Mouse (Mus musculus) hindlimb bud, embryonic 11.5 days (tissue): ENCODE results near the gene Arhgdia.
A peak's percentile ranks its signal among the peaks of the same experiment; 100 is the strongest.
"Not testable (repeated sequence)": the region's sequence is repeated elsewhere in the genome, so short reads cannot be mapped to it uniquely, and the experiment has no call there.

Experiments
- DNase-seq: peaks from one replicate; pipeline ENCODE4 v3.0.0-alpha.2; 2012; ENCODE audit warnings: low read depth, low spot score; ENCODE audit errors: extremely low spot score

The Arhgdia gene

DNA sequence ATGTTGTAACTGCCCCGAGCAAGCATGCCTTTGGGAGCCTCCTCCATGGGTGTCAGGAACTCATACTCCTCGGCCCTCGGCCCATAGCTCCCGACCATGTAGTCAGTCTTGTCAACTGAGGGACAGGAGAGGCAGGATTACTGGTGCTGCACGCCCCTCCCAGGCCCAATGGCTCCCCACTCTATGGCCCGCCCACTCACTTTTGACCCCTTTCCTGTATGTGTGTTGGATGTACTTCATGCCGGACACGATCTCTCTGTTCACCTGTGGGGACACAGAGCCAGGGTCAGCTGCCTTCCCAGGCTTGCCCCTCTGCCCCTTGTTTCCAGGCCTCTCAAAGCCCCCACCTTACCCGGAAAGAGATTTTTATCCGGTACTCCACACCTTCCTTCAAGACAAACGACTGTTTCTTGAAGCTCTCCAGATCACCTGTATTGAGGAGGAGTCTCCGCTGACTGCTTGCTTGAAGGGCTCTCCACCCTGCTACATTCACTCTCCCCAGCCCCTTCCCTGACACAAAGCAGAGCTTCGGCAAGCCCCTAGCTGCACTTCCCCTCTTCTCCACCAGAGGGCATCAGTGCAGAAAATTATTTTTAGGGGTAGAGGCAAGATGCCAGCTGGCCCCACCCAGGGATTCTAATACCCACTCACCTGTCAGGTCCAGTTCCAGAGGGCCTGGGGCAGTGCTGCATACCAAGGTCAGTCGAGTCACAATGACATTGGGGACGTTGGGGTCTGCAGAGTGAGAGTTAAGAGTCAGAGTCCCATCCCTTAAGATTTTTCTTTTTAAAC lies 1.9 kb downstream of the Arhgdia start:
- peak; percentile 87 for DNase-seq

DNA sequence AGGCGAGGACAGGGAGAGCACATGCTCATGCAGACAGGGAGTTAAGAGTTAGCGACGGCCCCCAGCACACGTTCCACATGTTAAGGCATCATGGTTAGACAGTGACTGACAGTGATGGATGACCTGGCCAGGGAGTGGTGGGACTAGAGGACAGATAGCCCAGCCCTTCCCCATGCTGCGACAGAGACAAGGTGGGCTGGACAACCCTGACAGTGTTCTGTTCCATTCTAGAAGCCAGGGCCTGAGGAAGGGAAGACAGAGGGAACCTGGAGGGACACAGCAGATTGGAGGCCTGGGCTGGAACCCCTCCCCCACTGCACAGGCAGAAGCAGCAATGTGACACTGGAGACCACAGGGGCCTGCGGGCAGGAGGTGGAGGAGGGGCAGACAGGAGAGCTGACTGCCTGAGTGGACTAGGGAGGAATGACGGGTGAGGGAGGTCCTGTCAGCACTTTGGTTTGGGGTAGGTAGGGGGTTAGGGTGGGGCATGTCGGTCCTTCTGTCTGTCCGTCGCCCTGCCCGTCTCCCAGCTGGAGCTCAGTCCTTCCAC lies 2.7 kb downstream of the Arhgdia start:
- no peak for DNase-seq

DNA sequence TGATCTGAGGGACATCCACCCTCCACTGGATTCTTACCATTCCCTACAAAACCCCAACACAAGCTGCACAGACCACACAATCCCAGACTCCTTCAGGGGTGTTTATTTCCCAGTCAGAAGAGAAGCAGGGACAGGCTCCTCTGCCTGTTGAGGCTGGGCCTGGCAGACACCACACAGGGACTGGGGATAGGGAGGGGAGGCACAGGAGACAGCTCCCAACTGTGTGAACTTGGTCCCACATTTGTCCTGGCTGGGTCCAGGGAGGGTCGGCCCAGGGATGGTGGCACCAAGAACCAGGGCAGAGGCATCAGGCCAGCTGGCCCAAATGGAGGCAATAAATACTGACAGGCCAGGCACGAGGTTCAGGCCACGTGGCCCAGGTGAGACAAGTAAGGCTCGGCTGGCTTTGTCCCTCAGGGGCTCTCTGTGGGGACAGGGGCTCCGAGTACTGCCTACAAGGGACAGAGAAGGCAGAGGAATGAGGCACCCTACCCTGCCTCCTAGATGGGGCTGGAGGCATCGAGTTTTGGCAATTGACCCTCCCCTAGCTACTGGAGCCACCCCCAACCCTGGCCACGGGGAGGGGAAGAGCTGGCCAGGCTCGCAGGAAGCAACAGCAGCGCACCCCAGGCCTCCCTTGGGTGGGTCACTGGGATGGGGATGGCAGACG lies 3.3 kb downstream of the Arhgdia start:
- DNase-seq: no peak

DNA sequence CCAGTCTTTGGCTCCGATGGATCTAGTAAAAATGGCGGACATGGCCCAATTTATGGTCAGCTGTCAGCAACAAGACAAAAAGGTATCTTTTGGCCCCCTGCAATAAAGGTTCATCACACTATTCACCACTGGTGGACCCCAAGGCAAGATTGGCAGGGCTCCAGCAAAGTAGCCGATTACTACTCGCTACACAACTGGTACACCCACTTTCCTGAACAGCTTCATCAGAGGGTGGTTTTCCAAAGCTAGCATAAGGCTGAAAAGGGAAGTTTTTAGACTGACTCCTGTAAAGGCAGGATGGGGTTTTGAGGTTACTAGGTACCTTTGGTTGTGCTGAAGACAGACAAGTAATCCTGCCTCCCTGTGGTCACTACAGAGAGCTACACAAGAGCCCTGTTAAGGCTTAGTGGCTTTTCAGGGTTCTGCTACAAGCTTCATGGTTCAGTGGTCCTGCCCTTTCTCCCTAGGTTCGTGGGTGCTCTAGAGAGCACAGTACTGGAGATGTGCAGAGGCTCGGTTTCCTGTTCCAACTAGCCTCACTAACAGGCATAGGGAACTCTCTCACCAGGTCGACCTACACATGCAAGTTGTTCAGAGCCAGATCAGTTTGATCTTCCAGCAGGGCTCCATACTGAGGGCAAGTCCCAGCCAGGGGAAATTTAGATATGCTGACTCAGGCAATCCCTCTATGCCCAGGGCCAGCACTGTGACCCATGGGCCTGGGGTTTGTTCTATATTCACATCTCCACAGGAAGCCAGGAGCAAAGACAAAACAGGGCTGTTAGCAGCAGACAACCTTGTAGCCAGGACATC lies 4.0 kb downstream of the Arhgdia start:
- no peak for DNase-seq

DNA sequence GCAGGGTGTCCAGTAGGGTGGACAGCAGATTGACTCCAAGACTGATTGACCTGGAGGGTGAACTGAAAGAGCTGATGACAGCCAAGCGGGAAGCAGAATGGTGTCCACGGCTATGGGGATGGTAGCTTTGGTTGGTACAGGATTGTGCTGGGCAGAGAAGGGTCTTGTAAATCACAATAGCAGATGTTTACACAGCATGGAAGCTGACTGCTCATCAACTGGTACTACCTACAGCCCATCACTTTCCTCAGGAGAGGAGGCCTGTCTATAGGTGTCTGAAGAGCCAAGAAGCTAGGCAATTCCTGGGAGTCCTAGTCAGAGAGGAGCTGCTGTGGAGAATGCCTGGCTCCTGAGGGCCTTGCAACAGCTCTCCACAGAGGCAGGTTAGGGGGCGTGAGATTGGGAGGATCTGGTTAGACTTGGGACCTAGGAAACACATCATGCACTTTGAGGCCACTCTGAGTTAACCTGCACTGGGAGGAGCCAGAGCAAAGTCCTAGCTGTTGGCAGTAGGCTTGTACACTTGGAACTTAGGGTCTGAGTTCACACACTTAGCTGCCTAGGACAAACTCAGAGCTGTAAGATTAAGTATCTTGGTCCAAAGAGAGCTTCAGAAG lies 5.0 kb downstream of the Arhgdia start:
- no peak for DNase-seq

DNA sequence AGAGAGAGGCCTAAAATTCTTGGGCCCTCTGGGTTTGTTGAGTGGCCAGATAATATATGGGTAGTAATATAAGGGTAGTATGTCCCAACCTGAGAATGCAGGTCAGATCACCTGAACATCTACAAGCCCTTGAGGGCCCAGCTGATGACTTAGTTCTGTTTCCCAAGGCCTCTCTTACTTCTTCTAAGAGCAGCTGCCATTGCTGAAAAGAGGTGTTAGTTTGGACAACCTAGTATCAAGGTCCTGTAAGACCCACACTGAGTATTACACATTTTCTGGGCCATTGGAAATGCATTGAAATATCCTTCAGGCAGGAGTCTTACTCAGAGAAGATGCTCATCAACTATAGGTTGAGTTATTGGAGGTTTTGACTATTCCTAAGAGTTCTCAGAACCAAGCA lies 5.5 kb downstream of the Arhgdia start:
- DNase-seq: no peak

DNA sequence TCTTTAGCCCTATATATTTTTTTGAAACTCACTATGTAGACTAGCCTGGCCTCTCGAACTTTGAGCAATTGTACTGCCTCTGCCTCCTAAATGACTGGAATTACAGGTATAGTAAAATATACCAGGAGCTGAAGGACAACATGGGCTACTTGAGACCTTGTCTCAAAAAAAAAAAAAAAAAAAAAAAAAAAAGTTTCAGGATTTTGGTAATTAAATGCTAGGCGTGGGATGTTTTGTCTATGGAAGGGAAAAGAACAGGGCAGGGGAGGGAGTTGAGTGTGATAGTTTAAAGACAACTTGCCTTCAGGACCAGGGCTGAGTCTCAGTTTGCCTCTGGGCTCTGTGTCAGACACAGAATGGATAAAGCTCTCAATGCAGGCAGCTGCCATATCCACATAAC lies 6.4 kb downstream of the Arhgdia start:
- no peak for DNase-seq

DNA sequence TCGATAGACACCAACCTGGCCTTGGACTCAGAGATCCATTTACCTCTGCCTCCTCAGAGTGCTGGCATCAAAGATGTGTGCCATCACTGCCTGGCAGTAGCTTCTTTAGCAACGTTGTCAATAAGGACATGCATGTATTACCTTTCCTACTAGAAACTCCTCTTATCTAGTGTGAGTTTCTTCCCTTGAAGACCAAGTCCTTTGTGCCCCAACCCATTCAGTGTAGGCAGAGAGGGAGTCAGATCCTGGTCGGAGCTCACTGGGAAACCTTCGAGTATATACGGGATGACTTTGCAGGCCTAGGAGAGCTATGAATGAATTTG lies 7.2 kb downstream of the Arhgdia start:
- no peak for DNase-seq

DNA sequence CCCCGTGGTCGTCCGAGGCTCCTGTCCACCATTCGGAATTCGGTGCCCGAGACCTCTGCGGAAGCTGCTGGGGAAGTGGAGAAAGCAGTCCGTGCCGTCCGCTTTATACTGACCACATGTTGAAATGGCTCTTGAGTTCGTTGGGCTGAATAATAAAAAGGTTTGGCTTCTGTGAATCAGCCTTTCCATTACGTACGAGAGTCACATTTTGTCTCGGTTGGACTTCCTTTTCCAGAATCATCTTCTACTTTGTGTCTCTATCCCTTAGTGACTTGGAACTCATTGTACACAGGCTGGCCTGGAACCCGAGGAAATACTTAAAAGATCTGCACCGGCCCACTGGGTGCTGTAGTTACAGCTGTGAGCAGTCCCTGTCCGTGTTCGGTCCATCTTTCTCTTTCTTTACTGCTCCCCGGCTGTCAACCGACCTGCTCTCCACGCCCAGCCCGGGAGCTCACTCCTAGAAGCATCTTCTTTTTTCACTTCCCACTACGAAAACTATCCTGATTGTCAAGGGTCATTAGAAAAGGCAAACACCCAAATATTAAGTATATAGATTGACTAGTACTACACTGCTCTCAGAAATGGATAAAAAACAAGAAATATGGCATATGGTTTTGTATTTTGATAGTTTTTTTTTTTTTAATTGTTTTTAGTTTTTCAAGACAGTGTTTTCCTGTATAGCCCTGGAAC lies 7.7 kb downstream of the Arhgdia start:
- DNase-seq: no peak

DNA sequence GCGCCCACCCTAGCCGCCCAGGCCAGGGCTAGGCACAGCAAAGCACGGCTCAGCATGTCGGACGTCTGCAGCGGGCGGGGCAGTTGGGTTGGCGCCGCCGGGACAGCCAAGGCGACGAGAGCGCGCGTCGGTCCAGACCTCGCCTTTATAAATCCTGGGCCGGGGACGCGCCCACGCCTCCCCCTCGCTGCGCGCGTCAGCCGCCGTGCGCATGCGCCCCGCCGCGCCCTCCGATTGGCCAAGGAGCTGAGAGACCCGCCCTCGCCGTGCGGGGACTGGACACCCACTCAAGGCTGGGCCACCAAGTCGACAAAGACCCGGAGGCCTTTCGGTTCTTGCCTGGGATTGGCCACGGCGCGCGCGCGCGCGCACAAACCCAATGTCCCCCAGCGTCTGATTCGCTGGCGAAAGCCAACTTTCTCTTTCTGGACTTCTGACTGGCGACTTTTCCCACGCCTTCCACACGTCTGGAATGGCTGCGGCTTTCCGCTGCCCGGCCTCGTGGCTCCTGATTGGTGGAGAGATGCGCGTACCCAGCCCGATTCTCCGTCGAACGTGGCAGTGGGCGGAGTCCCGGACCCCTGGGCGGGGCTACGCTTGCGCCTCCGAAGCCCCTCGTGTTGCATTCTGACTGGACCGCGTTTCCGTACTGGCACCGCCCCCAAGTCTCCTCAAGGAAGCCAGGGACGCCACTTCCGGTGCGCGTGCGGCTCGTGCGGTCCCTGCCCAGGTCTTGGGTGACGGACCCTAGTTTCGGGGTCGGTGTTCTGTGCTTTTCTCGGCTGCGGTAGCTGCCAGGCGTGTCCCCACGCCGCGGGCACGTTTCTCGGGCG lies 8.5 kb downstream of the Arhgdia start, which contains the start of gene P4hb:
Gene P4hb (minus strand): TSS at position 502 of the 833 bp plus-strand sequence.
- DNase-seq: peak; percentile 99

DNA sequence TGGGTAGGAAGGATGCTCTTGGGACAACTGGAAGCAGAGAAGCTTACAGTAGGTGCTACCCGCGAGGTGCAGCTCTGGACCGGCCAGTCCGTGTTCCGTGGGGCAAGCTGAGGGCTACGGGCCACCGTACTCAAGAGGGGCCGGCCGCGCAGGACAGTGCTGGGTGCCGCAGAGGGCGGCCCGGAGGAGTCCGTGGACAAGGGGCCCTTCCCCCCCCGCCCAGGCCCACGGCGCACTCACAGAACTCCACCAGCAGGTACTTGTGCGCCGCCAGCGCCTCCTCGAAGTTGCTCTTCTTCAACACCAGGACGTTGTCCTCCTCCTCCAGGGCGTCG lies 9.0 kb downstream of the Arhgdia start:
- DNase-seq: no peak

DNA sequence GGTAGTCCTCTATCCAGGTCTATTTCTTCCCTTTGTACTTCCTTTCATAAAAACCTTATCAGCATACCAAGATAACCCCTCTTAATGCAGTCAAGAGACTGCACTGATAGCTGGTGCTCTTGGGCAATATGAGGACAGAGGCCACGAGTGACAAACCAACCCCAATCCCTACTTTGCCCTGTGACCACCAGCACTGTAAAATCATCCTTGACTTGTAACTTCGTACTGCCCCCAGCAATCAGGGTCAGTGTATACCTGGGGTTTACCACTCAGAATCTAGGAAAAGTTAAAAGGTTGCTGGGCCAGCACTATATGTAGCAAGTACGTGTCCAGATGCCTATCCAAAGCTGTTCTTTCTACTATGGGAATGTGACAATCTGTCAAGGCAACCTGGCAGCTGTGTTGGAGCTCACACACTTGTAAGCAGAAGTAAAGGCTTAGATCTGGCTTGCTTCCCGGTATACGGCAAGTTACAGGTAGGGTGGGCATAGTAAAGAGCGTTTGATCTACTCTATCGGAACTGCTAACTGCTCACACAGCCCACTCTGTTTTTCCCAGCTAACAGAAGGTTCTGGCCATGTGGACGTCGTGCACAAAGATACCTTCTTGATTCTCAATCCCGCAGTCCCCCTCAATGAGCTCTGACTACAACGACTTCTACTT lies 9.5 kb downstream of the Arhgdia start:
- no peak for DNase-seq

DNA sequence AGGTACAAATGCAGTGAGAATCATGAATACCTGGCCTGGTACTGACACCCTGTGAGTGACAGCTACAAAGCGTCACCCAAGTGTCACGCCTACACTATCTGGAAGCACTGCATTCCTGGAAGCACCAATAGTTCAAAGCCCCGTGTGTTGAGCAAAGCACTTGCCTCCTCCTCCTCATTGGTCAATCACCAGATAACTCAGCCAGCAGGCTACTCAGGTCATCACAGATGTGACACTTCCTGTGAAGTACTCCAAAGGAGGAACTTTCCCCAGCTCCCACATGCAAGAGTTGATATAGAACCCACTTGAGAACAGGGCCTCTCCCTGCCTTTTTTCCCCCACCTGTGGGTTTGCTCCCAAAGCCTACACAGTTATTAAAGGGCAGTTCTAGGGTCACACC lies 10.3 kb downstream of the Arhgdia start:
- DNase-seq: no peak

DNA sequence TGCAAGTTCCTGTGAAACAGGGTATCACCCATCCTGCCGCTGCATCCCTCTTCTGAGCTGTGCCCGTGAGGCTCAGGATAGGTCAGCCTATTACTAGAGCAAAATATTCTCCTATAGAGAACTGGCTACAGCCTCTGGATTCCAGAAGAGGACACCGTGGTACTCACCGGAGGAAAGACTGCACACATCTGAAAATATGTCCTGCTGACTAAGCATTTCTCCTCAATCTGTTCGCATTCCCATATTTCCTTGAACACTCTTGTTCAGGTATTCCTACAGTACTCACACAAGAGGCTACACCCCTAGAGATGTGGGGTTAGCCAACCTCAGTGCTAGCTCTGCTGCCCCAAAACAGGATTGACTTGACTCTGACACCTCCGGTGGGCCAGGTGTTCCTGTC lies 13.1 kb downstream of the Arhgdia start:
- DNase-seq: no peak

DNA sequence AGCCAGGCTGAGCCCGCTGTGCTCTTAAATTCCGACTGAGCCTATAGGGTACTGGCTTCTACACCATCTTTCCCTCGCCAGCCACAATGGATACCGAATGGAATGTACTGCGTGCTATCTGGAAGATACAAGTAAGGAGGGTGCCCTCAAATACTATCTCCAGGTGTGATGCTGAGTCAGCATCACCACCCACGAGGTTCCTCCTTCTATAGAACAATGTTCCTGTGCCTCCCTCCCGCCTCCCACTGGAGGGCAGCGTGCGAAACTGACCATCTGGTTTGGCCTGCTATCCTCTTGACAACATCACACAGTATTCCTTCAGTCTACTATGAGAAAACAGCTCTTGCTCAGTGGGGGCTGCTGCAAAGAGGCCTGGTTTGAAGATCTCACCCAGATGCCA lies 16.3 kb downstream of the Arhgdia start:
- DNase-seq: no peak

DNA sequence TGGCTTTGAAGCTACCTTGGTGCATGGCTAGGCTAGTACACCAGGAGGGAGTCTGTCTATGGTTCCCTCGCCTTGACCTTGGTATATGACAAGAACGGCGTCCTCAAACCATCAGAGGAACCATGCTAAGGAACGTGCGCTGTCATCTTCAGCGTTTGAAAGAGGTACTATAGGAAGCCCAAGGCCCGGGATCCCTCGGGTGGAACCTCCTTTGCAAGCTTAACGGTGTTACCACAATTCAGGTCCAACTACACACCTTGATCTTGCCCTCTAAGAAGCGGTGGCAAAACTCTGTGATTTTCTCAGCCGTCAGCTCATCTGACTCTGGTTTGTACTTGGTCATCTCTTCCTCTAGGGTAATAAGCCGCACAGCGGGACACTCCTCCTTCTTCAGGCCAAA lies 18.5 kb downstream of the Arhgdia start:
- DNase-seq: no peak

DNA sequence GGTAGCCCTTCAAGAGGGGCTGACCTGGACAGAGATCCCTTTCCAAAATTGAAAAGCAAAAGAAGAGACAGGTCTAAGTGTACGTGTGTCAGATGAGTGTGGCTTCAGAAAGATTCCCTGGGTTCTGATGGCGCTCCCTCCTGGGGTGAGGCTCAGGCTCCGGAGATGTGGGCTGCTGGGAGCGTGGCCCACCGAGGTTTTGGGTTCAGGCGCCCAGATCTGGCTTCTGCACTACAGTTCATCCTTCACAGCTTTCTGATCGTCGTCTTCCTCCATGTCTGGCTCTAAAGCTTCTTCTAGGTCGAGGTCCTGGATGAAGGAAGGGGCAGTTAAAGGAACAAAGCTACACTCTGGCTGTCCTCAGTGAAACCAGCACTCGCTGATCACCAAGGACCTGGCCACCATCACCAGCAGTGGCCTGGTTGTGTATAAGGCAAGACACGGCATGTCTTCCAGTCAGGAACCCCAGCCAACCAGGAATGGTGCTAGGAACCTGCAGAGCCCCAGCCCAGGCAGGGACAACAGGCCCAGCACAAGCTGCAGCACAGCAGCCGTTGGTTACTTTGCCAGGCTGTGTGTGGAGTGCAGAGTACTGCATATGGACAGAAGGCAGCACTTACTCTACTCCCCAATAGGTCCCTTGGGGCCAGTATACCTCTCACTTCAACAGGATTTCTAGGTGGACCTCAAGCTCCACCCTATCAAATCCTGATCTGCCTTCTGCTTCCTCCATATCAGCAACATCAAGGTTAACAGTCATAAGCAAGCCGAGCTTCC lies 20.3 kb downstream of the Arhgdia start:
- no peak for DNase-seq

DNA sequence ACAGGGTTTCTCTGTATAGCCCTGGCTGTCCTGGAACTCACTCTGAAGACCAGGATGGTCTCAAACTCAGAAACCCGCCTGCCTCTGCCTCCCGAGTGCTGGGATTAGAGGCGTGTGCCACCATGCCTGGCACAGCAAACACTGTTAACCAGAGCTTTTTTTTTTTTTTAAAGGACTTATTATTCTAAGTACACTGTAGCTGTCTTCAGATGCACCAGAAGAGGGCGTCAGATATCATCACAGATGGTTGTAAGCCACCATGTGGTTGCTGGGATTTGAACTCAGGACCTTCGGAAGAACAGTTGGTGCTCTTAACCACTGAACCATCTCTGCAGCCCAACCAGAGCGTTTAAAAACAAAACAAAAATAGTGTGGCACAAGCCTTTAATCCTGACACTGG lies 22.6 kb downstream of the Arhgdia start:
- DNase-seq: not testable (repeated sequence)

DNA sequence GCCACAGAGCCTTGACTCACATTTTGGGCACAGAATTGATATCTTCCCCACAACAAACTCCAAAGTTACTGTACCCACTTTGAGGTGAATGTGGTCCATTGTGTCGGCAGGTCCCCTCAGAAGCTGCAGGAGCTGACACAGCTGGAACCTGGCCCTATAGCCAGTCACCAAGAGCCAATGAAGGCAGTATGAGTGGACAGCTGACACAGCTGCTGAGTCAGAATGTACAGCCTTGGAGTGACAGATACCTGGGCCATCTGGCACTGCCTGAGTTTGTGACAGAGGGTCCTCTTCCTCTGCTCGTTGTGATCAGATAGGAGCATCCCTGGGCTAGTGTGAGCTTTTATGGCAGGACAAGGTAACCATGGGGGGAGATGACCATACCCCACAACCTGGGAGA lies 26.2 kb downstream of the Arhgdia start:
- no peak for DNase-seq
